Mouse (Mus musculus): ENCODE data around the gene Elp4. TPM values are rescaled to one million over a fixed set of nuclear protein-coding genes. Genes with fewer than 3 reads are reported as not detected.

The Elp4 gene
- total and polyA plus RNA-seq, 3 experiments: 15.8 to 16.0 TPM; not detected in 1

GRCm38 (mm10) chr2:105804506-105804905 lies 99.9 kb downstream of the Elp4 start (continued):
- TF ChIP-seq GABPA (IDR thresholded peaks at IDR 0.05; ENCODE audit: low read depth, low read length): no peak

GRCm38 (mm10) chr2:105803427-105803826 lies 100.9 kb downstream of the Elp4 start:
- peaks cover 0 to 28% of the 10 kb centered on the region in 2 experiments; a peak in 2 of 4 replicates for H3K36me3 ChIP-seq (ENCODE audit: control insufficient read depth in 1 of 2, insufficient read depth in 2 of 2, low read length in 2 of 2)
- peaks cover 15 to 33% of the 10 kb centered on the region in 2 experiments for H3K4me1 ChIP-seq (ENCODE audit: control insufficient read depth in 1 of 2, insufficient read depth in 2 of 2, low read length in 2 of 2)
- H3K79me2 ChIP-seq (ENCODE audit: control insufficient read depth, insufficient read depth, low read length, poor library complexity): no peaks in the 10 kb centered on the region
- H3K9me3 ChIP-seq (replicated peaks; ENCODE audit: insufficient read depth, low read length): no peaks in the 10 kb centered on the region
- DNase-seq (ENCODE audit: low read depth, low spot score): peak; percentile 76
- TF ChIP-seq MAZ (IDR thresholded peaks at IDR 0.05; ENCODE audit: low read depth, low read length) (0 out of 2 replicates have a peak, but pooled peaks have one; percentile 31), BHLHE40 (IDR thresholded peaks at IDR 0.05; ENCODE audit: borderline replicate concordance, low read depth, low read length) (peak; percentile 82), TAL1 (IDR thresholded peaks at IDR 0.05; ENCODE audit: low read length) (peak; percentile 18; the same call in 1 of the 2 replicates), RCOR1 (IDR thresholded peaks at IDR 0.05; ENCODE audit: low read depth, low read length) (peak; percentile 93), JUND (IDR thresholded peaks at IDR 0.05; ENCODE audit: low read depth, low read length) (no peak), MAX (IDR thresholded peaks at IDR 0.05; ENCODE audit: low read length) (0 out of 2 replicates have a peak, but pooled peaks have one; percentile 35), ETS1 (IDR thresholded peaks at IDR 0.05; ENCODE audit: low read depth, low read length) (peak; percentile 90), ZMIZ1 (IDR thresholded peaks at IDR 0.05; ENCODE audit: low read depth, low read length) (no peak), MXI1 (IDR thresholded peaks at IDR 0.05; ENCODE audit: low read depth, low read length) (peak; percentile 78), UBTF (IDR thresholded peaks at IDR 0.05; ENCODE audit: borderline replicate concordance, insufficient read depth, low read depth, low read length) (no peak), KAT2A (conservative IDR thresholded peaks at IDR 0.05; ENCODE audit: low read depth, low read length) (no peak), MYB (IDR thresholded peaks at IDR 0.05; ENCODE audit: low read depth, low read length) (peak; percentile 80), SIN3A (IDR thresholded peaks at IDR 0.05; ENCODE audit: low read length) (peak; percentile 90), EP300 (IDR thresholded peaks at IDR 0.05; ENCODE audit: low read depth in 1 of 2, low read length in 2 of 2) (peak; percentile 94 to 95), TCF12 (IDR thresholded peaks at IDR 0.05; ENCODE audit: low read depth, low read length) (peak; percentile 91), TBP (IDR thresholded peaks at IDR 0.05; ENCODE audit: low read depth, low read length) (no peak), MAFK (IDR thresholded peaks at IDR 0.05; ENCODE audit: borderline replicate concordance, low read depth, low read length) (peak; percentile 21; the same call in 1 of the 2 replicates), GATA1 (IDR thresholded peaks at IDR 0.05; ENCODE audit: low read depth, low read length) (peak; percentile 92)
- H3K9ac ChIP-seq (ENCODE audit: control insufficient read depth, low read depth, low read length, poor library complexity, severe bottlenecking): no peak overlapping the region
- H3K27ac ChIP-seq (ENCODE audit: control insufficient read depth, low read depth, low read length): peak overlapping the region; percentile 60
- peak overlapping the region; percentile 4 to 6; a peak in 1 of 4 replicates for H3K4me3 ChIP-seq (ENCODE audit: control insufficient read depth in 1 of 2, insufficient read depth in 1 of 2, low read depth in 2 of 2, low read length in 2 of 2)
- no peaks in the 10 kb centered on the region for H3K27me3 ChIP-seq (ENCODE audit: control insufficient read depth in 1 of 2, insufficient read depth in 2 of 2, low read length in 2 of 2)

All from MEL (cell line).